Mouse (Mus musculus) adipocyte (in vitro differentiated cells): ENCODE measurements around the gene Col6a6.
"Not testable (repeated sequence)": the region's sequence is repeated elsewhere in the genome, so short reads cannot be mapped to it uniquely, and the experiment has no call there.

Source experiments
- DNase-seq: peaks from one replicate; pipeline ENCODE4 v3.0.0-alpha.2; 2016; ENCODE audit warnings: low spot score

The Col6a6 gene

GRCm38 (mm10) chr9:105670916-105671315, 157.0 kb downstream of the Col6a6 start:
- DNase-seq, result no peak

- DNase-seq, result no peak
Observed at GRCm38 (mm10) chr9:105665269-105665668, 162.7 kb downstream of the Col6a6 start.

GRCm38 (mm10) chr9:105659877-105660276, 168.1 kb downstream of the Col6a6 start:
- no peak for DNase-seq

GRCm38 (mm10) chr9:105658216-105658615, 169.7 kb downstream of the Col6a6 start:
- DNase-seq, result no peak

GRCm38 (mm10) chr9:105656189-105656588, 171.8 kb downstream of the Col6a6 start:
- DNase-seq, result no peak

- peak; percentile 98 for DNase-seq
Observed at GRCm38 (mm10) chr9:105642460-105643371, 185.2 kb downstream of the Col6a6 start, which contains the start of gene Pik3r4. Pik3r4 (plus strand) TSS chr9:105642978.

- DNase-seq, result not testable (repeated sequence)
Observed at GRCm38 (mm10) chr9:105641377-105641776, 186.6 kb downstream of the Col6a6 start.
